Mouse (Mus musculus): ENCODE results near the gene Spata45. TPM values are rescaled to one million over a fixed set of nuclear protein-coding genes. Genes with fewer than 3 reads are reported as not detected.

The Spata45 gene
- total RNA-seq, 2 experiments from 2014 or later = not detected

DNA sequence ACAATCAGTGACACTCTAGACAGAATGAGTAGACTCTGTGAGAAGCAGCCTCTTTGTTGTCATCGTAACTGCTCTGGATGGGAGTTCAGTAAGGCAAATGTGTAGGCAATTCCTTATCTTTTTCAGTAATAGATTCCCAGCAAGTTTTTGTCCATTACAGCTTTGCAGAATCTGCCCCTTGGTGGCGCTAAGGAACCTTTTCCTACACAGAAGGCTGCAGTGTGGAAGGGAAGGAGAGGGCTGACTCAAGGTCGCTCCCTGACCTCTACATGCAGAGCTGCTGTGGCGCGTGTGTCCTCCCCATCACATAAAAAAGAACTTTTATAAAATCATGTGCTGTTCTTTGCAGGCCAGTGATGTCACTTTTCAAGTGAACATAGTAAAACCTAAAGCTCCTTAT, 31.9 kb downstream of the Spata45 start:
- Histone ChIP-seq H3K4me3 (no peak overlapping the region), H3K27ac (no peak overlapping the region)
- intact Hi-C loops (cut with DNase I) = no loop called here
- TF ChIP-seq CTCF (IDR thresholded peaks at IDR 0.05) = peak; percentile 8
- DNase-seq (ENCODE audit: extremely low spot score in 1 of 2, low spot score in 2 of 2) = no peak

DNA sequence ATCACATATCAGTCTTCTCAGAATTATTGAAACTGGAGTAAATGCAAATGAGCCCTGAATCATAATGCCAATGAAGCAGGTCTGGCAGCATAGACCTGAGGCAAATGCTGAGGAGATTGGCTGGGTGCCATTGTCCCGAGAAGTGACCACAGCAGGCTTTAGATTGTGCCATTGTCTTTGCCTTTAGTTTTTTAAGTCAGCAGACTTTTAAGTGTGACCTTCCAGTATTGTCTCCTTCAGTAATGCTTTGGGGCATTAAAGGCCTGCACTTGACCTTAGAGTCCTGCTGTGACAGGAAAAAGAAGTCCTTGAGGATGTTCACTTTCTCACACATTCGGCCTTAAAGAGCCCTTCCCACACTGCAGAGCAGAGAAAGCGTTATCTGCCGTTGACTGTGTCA, 33.8 kb downstream of the Spata45 start:
- TF ChIP-seq CTCF (IDR thresholded peaks at IDR 0.05) = no peak
- intact Hi-C loops (cut with DNase I) = no loop called here
- H3K4me3 ChIP-seq = no peak overlapping the region
- no peak for DNase-seq (ENCODE audit: extremely low spot score in 1 of 2, low spot score in 2 of 2)
- no peak overlapping the region for H3K27ac ChIP-seq

DNA sequence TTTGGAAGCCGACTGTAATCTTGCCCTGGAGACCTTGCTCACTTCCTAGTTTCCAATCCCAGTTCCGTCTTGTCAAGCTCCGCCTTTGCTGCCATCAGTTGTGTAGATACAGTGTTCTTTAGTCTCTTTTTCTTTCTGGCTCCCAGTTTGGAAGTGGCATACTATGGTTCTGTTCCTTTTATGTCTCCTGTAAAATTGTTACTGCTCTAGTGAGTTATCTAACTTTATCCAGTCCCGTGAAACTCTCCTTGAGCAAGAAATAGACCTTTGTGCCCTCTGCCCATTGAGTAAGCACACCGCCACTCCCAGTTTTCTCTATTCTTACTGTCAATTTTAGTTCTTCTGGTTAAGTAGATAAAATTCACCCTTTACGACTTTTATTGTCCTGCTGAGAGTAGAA, 35.2 kb downstream of the Spata45 start:
- TF ChIP-seq CTCF (IDR thresholded peaks at IDR 0.05) = no peak
- intact Hi-C loops (cut with DNase I) = no loop called here
- DNase-seq (ENCODE audit: extremely low spot score in 1 of 2, low spot score in 2 of 2) = no peak
- no peak overlapping the region for H3K27ac ChIP-seq
- no peak overlapping the region for H3K4me3 ChIP-seq

DNA sequence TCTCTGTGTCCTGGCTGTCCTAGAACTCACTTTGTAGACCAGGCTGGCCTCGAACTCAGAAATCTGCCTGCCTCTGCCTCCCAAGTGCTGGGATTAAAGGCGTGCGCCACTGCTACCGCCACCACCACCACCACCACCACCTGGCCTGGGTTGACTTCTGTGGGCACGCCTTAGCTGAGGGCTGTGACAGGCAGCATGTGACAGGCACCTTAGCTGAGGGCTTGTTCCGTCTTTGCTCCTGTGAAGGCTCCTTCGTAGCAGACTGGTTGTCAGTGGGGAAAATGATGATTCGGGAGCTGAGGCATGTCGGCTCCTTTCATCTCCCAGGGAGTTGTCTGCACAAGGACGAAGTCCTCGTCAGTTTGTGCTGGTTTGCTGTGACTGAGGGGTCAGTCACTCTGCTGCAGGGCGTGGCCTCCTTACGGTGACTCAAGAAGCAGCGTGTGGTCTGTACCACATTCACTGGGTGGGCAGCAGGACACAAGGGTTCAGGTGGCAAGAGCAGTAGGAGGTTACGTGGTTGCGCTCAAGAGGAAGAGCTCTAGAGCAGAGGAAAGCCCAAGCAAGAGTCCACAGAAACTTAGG, 36.0 kb downstream of the Spata45 start:
- intact Hi-C loops (cut with DNase I) = no loop called here
- DNase-seq (ENCODE audit: extremely low spot score in 1 of 2, low spot score in 2 of 2) = no peak
- Histone ChIP-seq H3K27ac (no peak overlapping the region), H3K4me3 (no peak overlapping the region)
- TF ChIP-seq CTCF (IDR thresholded peaks at IDR 0.05) = no peak

DNA sequence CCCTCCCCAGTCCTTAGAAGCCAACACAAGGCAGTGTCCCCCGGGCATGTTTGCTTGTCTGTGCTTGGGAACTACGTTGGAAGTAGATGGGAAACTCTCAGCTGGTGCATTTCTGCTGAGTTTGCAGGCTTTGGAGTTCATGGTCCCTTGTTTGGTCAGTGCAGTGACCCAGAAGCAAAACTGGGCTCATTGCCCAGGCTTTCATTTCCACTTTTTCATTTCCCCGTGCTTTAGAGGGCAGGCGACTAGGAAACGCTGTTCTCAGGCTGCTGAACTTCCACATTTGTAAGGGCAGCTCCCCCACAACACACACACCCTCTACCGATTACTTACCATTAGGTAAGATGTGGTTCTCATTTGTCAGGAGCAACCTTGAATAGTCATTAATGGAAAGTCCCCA, 36.6 kb downstream of the Spata45 start:
- intact Hi-C loops (cut with DNase I) = no loop called here
- DNase-seq (ENCODE audit: extremely low spot score in 1 of 2, low spot score in 2 of 2) = no peak
- no peak for TF ChIP-seq CTCF (IDR thresholded peaks at IDR 0.05)
- Histone ChIP-seq H3K4me3 (no peak overlapping the region), H3K27ac (no peak overlapping the region)

DNA sequence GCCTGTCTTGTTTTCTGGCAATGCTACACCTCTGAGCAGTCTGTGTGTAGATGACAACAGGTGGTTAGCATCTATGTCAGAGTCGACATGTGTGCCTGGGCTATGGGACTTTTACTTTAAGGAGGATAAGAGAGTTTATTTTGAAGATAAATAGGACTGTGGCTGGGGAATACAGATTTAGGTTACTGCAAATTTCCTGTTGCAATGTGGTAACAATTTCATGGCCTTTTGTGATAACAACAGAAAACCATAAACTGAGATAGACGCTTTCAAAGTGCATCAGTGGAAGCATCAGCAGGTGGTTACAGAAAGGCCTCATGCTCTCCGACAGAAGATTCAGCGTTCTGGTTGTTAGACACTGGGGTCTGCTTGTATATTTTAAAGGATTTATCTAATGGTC, 37.0 kb downstream of the Spata45 start:
- no peak for DNase-seq (ENCODE audit: extremely low spot score in 1 of 2, low spot score in 2 of 2)
- intact Hi-C loops (cut with DNase I) = no loop called here
- TF ChIP-seq CTCF (IDR thresholded peaks at IDR 0.05) = no peak
- no peak overlapping the region for H3K4me3 ChIP-seq
- no peak overlapping the region for H3K27ac ChIP-seq

DNA sequence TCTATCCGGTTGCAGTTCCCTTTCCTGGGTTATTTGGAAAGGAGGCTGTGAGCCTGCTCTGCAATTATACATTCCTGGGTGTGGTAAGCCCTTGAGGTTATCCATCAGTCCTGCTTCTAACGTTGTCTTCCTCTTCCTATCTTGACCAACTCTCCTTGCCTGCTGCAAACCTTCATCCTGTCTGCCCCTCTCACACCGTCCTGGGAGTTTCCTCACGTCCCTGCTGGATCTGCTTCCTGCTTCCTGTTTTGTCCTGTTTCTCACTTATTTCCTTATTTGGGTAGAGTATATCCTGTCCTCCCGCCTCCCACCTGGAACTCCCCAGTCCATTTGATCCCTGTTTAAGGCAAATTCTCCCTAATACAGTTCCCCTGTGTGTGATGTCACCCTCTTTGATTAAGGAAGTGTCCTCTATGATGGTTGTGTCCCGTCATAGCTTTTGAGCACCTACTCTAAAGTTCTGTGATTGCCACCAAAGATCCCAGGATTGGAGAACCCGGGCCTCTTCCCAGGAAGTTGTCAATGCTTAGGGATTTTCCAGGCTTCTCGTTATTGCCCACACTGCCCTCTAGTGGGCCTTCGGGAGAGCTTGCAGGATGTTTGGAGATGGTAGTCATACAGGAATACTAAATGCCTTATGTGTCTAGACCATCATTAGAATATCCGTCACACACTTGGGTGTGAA, 38.9 kb downstream of the Spata45 start:
- TF ChIP-seq CTCF (IDR thresholded peaks at IDR 0.05) = peak; percentile 88
- Histone ChIP-seq H3K4me3 (no peak overlapping the region), H3K27ac (no peak overlapping the region)
- intact Hi-C loops (cut with DNase I) = loop anchor here (2.0 to 5.0 kb wide), 2 partner anchors 73 to 131 kb away; no protein-coding TSS in a partner anchor
- DNase-seq (ENCODE audit: extremely low spot score in 1 of 2, low spot score in 2 of 2) = peak; percentile 39 to 40

DNA sequence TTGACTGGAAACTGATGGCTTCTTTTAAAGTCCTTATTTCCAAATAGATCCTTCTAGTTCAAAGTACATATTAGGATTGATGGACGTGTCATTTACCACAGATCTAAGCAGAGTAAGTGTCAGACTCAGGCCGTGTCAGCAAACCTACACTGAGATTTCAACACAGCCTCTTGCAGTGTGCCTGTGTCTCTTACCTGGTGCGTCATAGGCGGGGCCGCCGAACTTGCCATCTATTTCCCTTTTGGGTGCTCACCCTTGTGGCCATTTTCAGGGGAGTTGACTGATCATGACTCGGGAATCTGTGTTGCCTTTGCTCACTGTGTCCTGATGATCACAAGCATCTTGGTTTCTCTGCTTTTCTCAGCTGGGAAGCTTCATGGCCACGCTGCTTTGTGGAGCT, 46.8 kb downstream of the Spata45 start:
- Histone ChIP-seq H3K4me3 (no peak overlapping the region), H3K27ac (no peak overlapping the region)
- intact Hi-C loops (cut with DNase I) = no loop called here
- DNase-seq (ENCODE audit: extremely low spot score in 1 of 2, low spot score in 2 of 2) = no peak
- no peak for TF ChIP-seq CTCF (IDR thresholded peaks at IDR 0.05)

DNA sequence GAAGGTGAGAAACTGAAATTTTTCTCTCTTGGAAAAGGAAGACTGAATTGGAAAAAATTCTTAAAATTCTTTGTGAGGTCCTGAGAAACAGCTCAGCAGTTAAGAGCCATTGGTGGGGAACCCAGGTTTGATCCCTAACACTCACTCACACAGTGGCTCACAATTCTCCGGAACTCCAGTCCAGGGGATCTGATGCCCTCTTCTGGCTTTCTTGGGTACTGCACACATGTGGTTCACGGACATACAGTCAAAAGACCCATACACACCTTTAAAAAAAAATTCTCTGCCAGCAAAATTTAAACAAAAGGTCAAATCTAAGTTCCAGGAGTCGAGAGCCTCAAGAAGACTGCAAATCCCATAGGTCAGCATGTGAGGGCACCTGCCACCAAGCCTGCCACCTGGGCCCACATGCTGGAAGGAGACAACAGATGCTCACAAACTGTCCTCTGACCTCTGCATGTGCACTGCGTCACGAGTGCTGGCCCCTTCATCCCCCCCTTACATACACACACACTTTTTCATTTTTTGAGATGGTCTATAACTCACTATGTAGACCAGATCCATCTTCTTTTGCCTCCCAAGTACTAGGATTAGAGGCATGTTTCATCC, 48.6 kb downstream of the Spata45 start:
- peak; percentile 67 for TF ChIP-seq CTCF (IDR thresholded peaks at IDR 0.05)
- H3K4me3 ChIP-seq = no peak overlapping the region
- no peak overlapping the region for H3K27ac ChIP-seq
- intact Hi-C loops (cut with DNase I) = no loop called here
- peak; percentile 20 to 32 for DNase-seq (ENCODE audit: extremely low spot score in 1 of 2, low spot score in 2 of 2)

DNA sequence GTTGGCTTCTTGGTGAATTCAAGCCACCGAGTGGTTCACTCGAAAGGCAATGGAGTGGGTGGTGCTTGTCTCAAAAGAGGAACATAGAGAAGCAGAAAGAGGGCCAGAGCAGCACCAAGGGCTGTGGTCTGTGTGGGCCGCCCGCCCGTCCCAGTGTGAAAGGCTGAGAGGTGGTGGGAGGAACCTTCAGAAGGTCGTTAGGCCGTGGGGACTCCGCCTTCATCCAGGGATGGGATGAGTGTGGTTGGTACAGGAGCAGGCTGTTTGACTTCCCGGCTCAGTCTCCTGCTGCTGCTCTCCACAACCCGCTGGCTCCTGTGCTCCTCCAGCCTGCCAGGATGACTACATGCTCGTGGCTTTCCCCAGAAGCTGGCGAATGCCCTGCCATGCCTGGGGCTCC, 49.2 kb downstream of the Spata45 start:
- Histone ChIP-seq H3K27ac (no peak overlapping the region), H3K4me3 (no peak overlapping the region)
- DNase-seq (ENCODE audit: extremely low spot score in 1 of 2, low spot score in 2 of 2) = no peak
- TF ChIP-seq CTCF (IDR thresholded peaks at IDR 0.05) = no peak
- intact Hi-C loops (cut with DNase I) = no loop called here

DNA sequence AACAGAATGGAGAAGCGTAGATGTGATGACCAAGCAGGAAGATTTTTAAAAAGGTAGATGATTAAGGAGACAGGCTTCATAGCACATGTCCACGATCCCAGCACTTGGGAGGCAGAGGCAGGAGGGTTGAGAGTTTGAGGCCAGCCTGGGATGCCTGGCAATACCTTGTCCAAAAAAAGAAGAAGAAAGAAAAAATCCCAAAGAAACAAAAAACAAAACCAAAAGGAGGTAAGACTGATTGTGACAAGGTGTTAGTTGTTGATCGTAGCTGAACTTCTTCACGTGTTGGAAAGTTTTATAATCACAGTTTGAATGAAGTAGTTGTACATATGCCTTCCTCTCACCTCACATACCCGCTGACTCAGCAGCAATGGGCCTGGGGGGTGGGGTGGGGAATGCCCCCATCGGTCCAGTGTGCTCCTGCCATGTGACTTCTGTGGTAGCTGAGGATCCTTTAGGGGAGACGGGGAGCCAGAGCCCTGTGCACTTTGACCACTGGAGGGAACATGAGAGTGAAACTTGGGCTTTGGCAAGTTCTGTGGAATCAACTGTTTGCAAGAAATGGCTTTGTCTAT, 50.0 kb downstream of the Spata45 start:
- Histone ChIP-seq H3K27ac (no peak overlapping the region), H3K4me3 (no peak overlapping the region)
- intact Hi-C loops (cut with DNase I) = no loop called here
- TF ChIP-seq CTCF (IDR thresholded peaks at IDR 0.05) = no peak
- no peak for DNase-seq (ENCODE audit: extremely low spot score in 1 of 2, low spot score in 2 of 2)

DNA sequence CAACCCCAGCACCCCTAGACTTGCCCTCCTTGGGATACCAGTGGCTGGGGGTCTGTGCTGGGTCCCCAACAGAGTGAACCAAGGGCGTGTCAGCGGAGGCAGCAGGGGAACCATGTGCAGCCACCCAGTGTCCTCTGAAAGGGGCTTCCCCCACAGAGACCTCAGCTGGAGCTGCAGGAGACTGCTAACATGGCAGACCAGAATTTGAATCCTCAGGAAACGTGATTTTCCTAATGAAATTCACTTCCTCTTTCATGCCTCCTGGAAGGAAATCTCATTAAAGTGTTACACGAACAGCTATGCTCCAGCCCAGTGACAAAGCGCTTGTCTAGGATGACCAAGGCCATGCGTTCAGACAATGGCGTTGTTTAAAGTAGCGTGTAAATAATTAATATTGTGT, 50.5 kb downstream of the Spata45 start:
- no peak for DNase-seq (ENCODE audit: extremely low spot score in 1 of 2, low spot score in 2 of 2)
- Histone ChIP-seq H3K27ac (no peak overlapping the region), H3K4me3 (no peak overlapping the region)
- intact Hi-C loops (cut with DNase I) = no loop called here
- TF ChIP-seq CTCF (IDR thresholded peaks at IDR 0.05) = no peak

Data from left cerebral cortex, adult 2 months (tissue).